Mouse (Mus musculus): ENCODE data around the gene Col15a1.

DNA sequence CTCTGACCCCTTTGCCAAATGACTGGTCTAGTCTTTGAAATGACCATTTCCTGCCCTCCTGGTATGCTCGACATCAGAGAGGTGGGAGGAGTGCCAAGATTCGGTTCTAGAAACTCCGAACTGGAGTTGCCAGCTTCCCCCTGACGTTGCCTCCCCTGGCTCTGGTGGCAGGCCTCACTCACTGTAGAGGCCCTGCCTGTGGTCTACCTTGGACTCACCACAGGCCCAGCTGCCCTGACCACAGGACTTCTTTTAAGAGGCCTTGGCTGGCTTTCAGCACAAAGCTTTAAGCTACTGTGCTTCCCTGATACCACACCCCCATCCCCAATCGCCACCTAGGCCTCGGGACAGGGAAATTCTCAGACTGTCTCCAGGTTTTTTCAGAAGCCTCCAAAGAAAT is 21.4 kb upstream of the Col15a1 start:
- TF ChIP-seq POLR2A (IDR thresholded peaks at IDR 0.05; ENCODE audit: borderline replicate concordance, extremely low read depth, insufficient read depth, insufficient read length, poor library complexity, severe bottlenecking) (no peak), CTCF (IDR thresholded peaks at IDR 0.05; ENCODE audit: borderline replicate concordance, extremely low read depth, insufficient read depth, insufficient read length) (no peak)
